Mouse (Mus musculus): ENCODE results near the gene Reep3. TPM values are rescaled to one million over a fixed set of nuclear protein-coding genes. Genes with fewer than 3 reads are reported as not detected.
"Not testable (repeated sequence)": the region's sequence is repeated elsewhere in the genome, so short reads cannot be mapped to it uniquely, and the experiment has no call there.

Gene Reep3
- 10 to 100 TPM; 22.2 to 22.5 TPM for total RNA-seq (2021)

GRCm38 (mm10) chr10:67096621-67097436 is at the start of gene Reep3:
Gene Reep3, minus strand, starts transcription at chr10:67096945.
- DNase-seq = peak; percentile 77 to 87
- intact Hi-C loops (cut with DNase I) = loop anchor here (1.0 to 5.0 kb wide), 5 partner anchors 30 to 186 kb away; no protein-coding TSS in a partner anchor

DNA sequence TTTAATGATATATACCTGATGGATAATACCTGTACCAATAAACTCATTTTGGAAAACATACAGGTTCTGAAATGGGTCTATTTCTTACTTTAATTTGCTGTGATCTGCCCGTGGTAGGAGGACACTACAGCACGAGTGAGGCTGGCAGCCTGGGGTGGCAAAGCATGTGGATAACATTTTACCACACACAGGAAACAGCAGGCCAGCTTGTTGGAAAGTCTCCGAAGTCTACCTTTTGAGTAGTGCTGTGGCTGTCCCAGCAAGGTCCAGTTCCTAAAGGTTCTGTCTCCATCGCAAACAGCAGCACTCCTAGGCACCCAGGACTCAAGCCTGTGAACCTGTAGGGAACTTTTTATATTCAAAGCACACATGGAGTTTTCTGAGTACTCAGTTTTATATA is 48.9 kb upstream of the Reep3 start:
- intact Hi-C loops (cut with DNase I) = no loop called here
- no peak for DNase-seq

GRCm38 (mm10) chr10:67144269-67144668 is 47.5 kb upstream of the Reep3 start:
- no peak for DNase-seq
- intact Hi-C loops (cut with DNase I) = no loop called here

DNA sequence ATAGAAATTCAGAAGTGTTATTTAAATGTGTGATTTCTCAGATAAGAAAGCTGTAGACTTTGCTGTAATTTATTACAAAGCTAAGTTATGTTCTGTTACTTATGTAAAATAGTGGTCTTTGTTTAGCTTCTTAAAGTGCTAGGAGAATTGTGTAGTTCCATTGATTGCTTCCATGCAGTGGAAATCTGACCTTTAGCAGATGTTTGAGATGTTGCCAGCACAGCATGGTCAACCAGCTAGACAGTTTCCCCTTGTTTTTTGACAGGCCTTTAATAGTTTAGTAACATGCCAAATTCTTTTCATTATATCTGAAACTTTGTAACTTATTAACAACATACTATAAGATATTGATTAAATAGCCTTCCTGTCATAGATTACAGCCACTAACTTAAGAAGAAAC is 46.9 kb upstream of the Reep3 start:
- no peak for DNase-seq
- intact Hi-C loops (cut with DNase I) = no loop called here

DNA sequence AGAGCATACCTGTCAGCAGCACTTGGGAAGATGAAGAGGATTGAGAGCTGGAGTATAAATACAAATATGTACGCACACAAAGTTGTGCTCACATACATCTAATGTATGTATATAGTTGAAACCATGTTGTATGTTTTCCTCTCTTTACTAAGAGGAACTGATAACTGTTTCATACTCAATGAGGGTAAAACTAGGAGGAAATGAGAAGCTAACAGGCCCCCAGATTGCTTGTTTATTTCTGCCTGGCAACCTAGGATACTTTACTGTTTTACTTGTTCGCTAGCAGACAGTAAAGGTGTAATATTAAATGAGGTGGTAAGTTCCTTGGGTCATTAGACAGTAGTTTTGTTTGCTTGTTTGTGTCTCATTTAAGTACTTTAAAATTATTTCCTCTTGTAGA is 40.7 kb upstream of the Reep3 start:
- intact Hi-C loops (cut with DNase I) = no loop called here
- no peak for DNase-seq

GRCm38 (mm10) chr10:67134322-67134721 is 37.6 kb upstream of the Reep3 start:
- intact Hi-C loops (cut with DNase I) = no loop called here
- no peak for DNase-seq

DNA sequence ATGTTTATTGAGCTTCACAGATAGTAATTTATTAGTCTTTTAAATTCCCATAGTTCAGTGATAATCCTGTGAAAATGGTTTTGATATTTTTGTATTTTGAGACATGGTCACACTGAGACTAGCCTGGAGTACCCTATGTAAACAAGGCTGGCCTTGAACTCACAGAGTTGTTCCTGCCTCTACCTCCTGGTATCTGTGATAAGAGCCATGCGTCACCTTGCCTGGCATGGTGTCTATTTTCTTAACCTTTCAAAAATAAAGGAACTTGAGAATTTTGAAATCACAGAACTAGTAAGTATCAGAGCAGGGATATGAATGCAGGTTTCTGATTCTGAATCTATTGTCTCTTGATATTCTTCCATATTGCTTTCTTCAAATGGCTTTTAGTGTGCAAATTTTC is 35.0 kb upstream of the Reep3 start:
- no peak for DNase-seq
- intact Hi-C loops (cut with DNase I) = no loop called here

DNA sequence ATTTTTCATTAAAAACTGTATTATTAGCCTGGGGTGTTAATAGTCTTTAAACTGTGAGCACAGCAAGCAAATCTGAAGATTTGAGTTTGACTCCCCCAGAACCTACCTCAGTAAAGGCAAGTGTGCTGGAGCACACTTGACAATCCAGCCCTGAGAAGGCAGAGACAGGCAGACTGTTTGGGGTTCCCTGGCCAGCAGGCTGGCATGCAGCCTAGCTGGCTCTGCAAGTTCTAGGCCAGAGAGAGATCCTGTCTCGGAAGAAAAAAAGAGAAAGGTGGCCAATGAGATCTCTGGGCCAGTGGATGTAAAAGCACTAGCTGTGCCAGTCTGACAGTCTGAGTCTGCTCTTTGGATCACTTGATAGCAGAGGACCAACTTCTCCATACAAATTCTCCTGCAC is 32.8 kb upstream of the Reep3 start:
- no peak for DNase-seq
- intact Hi-C loops (cut with DNase I) = loop anchor here (5.0 kb wide), 2 partner anchors 58 to 217 kb away; no protein-coding TSS in a partner anchor

DNA sequence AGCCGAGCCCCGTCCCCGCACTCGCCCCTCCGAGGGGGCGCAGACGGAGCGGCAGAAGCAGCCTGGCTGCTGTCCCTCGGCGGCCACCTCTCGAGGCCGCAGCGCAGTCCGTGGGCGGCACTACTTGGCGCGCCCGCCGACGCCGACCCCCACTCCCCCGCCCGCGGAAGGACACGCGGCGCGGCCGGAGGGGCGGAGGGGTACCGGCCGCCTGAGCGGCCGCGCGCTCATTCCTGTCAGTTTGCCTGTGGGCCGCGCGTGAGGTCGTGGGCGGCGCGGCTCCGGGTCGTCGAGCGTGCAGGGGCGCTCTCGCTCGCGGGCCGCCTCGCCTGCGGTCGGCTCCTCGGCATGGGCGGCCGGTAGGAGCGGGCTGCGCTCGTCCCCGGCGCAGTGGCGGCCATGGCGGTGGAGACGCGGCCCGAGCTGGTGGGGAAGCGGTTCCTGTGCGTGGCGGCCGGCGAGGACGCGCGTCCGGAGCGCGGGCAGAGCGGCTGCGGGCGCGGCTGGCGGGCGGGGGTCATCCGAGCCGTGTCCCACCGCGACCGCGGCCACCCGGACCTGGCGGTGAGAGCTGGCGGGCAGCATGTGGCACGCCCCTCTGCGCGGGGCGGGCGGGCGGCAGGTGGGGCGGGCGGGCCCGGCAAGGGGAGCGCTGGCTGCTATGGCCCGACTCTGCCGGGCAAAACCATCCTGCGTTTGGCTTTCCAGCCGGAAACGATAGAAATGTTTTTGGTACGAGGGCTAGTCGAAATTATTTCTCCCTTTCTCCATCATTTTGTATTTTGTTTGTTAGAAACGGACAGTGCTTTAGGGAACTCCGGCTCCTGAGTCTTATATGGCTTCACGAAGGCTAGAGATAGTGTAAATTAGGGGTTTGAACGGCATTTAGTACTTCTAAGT is 30.4 kb upstream of the Reep3 start:
- peak; percentile 46 to 70 for DNase-seq
- intact Hi-C loops (cut with DNase I) = loop anchor here (2.0 to 5.0 kb wide), 3 partner anchors 30 to 215 kb away; partner anchors contain the start of genes Jmjd1c and Reep3

GRCm38 (mm10) chr10:67126061-67126858 is 29.5 kb upstream of the Reep3 start:
- intact Hi-C loops (cut with DNase I) = loop anchor here (2.0 to 5.0 kb wide), 3 partner anchors 29 to 214 kb away; partner anchors contain the start of genes Jmjd1c and Reep3
- DNase-seq = peak; percentile 50 to 61

DNA sequence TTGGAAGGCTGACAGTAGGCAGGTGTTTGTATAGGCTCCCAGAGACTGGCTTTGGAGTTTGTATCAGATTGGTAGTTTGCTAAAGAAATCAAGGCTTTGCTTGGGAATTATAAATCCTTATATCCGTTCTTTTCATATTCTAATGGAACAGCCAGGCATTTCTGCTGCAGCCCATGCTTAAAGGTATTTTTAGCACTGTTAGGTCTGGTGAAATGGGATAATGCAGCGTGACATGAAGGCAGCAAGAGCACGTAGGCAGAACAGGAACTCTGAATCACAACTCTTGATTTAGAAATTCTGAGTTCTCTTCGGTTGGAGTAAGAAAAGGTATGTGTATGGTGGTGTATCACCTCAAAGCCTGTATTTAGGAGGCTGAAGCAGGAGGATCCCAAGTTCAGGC is 27.4 kb upstream of the Reep3 start:
- intact Hi-C loops (cut with DNase I) = no loop called here
- no peak for DNase-seq

DNA sequence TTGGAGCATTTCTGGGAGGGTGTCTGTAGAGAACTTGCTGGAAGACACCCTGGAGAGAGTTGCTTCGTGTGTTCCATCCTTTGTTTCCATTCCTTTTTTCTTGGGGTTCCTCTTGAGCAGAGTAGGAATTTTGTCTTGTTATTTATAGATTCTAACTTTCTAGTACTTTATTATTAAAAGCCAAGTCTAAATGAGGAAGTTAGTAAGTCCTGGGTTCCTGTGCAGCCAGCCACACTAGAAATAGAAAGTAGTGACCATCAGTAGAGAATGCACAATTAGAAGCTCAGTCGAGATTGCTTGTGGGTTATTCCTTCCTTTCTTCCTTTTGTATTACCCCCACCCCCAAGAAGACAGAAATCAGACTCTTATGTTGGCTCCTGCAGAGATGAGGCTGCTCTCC is 27.0 kb upstream of the Reep3 start:
- no peak for DNase-seq
- intact Hi-C loops (cut with DNase I) = no loop called here

DNA sequence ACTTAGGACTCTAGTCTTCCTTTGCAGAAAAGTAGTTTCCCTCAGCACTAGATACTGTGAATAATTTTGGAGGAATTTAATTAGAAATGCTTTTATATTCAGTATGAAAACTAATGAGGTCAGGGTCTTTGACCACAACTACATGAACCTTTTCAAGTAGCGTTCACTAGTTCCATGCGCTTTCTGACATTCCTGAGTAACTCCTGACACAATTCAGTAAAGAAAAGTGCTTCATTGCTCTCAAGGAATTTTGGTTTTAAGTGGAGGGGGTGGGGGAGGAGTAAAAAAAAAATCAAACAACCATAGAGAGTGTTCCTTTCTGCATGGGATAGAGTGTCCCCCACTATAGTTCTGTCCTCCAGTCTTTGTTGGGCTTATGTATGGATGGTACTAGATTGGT is 23.9 kb upstream of the Reep3 start:
- intact Hi-C loops (cut with DNase I) = no loop called here
- DNase-seq = no peak

DNA sequence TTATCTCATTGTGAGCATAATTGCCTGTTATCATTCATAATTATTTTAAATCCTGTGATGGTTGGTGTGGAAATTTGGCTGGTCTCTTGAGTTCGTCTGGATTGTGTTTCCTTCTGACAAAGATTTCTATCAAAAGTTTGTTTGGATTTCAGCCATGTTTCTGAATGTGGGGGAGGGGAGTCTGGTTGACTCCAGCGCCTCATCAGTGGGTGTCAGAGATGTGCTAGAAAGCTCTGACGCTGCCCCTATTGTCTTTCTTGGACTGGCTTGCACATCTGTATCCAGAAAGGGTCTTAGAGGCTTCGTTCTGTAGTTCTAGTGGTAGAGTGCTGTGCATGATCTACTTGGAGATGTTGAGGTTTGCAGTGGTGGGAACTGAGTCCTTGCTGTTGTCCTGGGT is 23.4 kb upstream of the Reep3 start:
- intact Hi-C loops (cut with DNase I) = no loop called here
- no peak for DNase-seq

DNA sequence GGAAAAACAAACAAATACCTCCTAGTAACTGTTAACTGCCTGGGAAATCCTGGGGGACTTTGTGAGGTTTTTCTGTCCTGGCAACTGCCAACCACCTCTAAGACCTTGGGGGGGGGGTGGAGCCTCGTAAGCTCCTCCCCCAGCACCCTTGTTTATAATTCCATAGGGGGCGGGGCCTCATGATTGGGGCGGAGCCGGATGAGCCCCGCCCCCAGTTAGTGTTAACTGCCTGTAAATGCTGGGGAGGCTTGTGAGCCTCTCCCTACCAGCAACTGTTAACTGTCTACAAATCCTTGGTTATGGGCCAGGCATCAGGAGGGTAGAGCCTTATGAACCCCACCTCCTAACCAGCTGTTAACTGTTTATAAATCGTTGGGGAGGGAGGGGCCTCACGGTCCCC is 22.5 kb upstream of the Reep3 start:
- intact Hi-C loops (cut with DNase I) = no loop called here
- DNase-seq = no peak

DNA sequence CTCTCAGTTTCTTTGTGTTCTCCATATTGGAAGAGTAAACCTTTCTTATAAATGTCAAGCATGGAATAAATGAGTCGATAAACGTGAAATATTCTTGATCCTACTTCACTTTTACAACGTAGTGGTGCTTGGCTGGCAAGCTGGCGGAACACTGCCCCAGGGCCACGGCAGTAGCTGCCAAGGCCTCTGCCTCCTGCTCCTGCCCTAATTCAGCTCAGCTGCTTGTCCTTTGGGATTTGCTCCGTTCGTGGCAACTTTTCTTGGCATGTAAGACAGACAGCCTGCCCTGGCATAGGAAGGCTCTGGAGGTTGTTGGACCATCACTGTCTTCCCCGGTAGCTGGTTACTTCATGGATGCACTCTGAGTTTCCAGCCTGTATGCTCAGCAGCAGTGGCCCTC is 19.5 kb upstream of the Reep3 start:
- no peak for DNase-seq
- intact Hi-C loops (cut with DNase I) = no loop called here

- intact Hi-C loops (cut with DNase I) = no loop called here
- DNase-seq = peak; percentile 56 to 61
These were observed 18.9 kb upstream of the Reep3 start for GRCm38 (mm10) chr10:67115666-67116091.

DNA sequence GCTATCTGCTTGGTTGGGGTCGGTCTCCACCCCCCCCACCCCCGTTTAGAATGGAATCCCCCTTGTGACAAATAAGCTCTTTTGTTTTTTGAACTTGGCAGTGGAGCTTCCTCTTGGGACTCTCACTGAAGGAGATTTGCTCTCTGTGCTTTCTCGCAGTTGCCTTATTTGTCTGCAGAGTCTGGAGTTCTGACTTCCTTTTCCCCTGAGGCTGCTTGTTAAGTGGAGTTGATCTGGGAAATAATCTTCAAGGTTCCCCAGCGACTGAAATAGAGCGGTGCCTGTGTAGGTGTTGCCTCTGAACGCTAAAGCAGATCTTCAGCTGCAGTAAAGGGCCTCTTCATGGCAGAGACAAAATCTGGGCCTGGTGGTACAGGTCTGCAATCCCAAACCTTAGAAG is 18.4 kb upstream of the Reep3 start:
- intact Hi-C loops (cut with DNase I) = no loop called here
- no peak for DNase-seq

DNA sequence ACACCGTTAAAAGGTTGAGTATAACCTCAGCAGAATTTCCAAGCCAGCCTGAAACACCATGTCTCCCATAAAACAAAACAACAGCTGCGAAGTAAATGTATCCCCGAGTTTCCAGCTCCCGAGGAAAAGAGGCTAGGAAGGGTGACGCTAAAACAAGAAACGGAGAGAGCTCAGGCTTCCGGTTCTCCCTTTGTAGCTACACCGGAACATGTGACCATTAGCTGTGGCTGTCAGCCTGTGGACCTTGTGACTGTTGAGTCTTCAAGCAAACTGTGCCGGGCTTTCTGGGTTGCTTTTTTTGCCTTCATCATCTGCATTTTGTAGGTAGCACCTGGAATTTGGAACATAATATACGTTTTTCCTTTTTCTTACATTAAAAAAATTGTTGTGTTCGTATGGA is 17.1 kb upstream of the Reep3 start:
- intact Hi-C loops (cut with DNase I) = no loop called here
- no peak for DNase-seq

GRCm38 (mm10) chr10:67112967-67113366 is 16.2 kb upstream of the Reep3 start:
- intact Hi-C loops (cut with DNase I); DNase-seq: not testable (repeated sequence)

- intact Hi-C loops (cut with DNase I) = no loop called here
- no peak for DNase-seq
These were observed 15.0 kb upstream of the Reep3 start for GRCm38 (mm10) chr10:67111799-67112177.
